Mouse (Mus musculus): Measurements from ENCODE around the gene Snrnp25.

Snrnp25 gene

DNA sequence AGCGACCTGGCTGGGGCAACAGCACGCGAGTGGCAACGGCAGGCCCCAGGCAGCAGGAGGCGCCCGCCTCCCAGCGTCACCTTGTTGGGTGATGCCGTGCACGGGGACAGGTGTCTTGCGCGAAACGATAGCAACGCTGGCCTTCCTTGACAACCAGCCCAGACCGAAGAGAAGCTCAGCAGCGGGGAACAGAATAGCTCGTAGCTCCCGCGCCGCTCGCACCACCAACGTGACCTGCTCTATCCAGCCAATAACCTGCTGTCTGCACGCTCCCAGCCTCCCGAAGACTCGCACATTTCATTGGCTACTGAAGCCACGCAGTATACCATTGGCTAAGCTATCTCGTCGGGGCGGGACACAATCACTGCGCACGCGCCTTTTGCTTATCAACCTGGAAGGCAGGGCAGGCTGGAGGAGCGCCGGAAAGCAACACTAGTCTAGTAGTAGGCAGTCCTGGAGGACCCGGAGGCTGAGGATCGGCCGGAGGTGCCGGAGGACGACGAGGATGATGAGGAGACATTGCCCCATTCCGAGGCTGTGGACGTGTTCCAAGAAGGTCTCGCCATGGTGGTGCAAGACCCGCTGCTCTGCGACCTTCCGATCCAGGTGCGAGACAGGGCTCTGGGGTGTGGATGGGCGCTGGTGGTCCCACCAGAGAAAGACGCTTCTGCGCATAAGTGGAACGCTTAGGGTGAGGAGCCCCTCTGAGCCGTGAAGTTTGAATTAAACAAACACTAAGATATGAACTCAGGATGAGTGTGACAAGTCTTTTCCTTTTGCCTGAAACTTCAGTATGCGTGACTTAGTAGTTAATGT is at the start of gene Snrnp25:
TSS of gene Snrnp25 (plus strand) at position 358 of the 816 bp plus-strand sequence.
- peak; percentile 99 for DNase-seq (ENCODE audit: low read depth, low spot score)

DNA sequence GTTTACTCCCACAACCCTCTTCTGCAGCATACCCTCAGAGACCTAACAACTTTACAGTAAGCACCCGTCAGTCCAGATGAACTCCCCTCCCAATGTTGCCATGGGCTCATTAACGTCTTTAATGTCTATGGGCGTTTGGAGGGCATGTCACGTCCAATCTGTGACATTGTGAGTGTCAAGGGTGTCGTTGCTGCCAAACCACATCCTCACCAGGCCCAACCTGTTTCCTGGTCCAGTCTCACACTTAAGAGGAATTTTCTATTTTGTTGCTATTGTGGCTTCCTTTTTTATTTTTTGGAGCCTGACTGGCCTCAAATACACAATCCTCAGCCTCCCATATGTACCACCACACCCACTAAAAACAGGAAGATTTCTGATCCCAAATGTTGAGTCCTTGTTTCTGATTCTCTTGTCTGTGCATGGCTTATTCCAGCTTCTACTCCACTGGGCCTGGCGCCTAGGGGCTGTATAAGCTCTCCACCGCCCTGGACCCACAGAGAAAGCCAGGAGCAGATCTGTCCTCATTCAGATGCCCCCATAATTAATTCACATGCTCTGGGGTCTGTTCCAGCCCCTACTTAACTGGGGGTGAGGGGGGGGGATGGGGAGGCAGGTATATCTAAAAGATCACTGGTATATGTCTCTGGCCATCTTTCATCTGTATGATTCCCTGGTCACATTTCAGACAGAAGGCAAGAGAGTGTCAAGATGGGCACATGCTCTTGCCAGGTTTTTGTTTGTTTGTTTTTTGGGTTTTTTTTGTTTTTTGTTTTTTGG is 48.2 kb upstream of the Snrnp25 start:
- no peak for DNase-seq (ENCODE audit: low read depth, low spot score)

DNA sequence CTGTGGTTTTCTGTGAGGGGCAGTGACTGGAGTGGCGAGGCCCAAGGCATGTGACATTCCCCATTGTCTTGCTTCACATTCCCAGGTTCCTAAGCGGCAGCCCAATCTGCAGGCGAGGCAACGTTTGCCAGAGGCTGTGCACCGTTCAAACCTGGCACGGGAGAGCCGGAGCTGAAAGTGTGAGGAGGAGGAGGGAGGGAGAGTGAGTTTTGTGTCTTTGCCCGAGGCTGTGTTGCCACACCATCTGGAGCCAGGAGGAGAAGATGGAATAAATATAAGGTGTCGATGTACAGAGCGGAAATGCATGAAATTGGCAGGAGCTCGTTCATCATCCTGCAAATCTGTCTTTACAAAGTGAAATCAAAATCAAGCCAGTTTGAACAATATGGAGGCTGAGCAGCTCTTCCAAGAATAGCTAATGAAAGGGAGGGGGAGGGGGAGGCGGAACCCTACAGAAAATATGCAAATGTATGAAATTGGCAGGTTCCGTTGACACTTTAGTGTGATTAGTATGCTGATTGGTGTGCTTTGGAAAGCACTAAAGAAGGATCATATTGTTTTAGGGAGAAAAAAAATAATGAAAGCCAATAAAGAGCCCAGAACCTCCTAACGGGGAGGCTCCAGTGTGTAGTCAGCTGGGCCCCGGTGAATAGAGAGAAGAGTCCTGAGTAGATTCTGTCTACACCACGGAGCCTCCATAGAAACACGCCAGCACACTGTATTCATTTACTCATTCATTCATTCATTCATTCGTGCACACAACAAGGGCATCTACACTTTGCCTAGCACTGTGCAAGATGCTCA is 47.2 kb upstream of the Snrnp25 start:
- no peak for DNase-seq (ENCODE audit: low read depth, low spot score)

DNA sequence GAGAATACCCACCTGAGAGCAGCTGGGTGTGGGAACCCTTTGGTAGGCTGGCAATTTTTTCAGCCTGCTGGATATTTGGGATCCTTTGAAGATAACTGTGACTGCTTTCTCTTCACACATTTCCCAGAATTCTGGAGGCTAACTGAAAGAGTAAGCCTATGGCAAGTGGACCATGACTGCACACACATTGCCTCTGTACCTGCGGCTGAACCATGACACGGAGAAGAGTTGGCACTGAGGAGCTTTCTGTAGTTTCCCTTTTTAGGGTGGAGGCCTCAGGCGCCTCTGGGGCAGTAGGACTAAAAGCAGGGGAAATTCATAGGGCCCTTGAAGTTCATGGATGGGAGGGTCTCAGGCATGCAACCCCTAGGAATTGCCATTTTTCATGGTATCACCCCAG is 46.0 kb upstream of the Snrnp25 start:
- no peak for DNase-seq (ENCODE audit: low read depth, low spot score)

DNA sequence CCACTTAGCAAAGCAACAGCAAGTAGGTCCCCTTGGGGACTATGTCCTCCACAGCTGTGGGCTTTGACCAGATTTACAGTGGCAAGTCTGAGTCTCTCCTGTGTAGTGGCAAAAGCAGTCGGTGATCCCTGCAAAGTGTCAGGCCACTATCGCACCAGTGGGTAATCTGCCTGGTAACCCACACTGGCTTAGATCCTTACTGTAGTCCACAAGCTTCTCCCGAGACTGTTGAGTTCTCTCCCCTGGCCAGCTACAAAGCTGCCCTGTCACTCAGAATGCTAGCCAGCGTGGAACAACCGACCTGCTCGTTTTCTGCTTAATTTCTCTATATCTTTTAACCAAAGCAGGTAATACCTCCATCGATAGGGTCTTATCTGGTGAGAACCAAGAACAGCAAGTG is 44.9 kb upstream of the Snrnp25 start:
- no peak for DNase-seq (ENCODE audit: low read depth, low spot score)

DNA sequence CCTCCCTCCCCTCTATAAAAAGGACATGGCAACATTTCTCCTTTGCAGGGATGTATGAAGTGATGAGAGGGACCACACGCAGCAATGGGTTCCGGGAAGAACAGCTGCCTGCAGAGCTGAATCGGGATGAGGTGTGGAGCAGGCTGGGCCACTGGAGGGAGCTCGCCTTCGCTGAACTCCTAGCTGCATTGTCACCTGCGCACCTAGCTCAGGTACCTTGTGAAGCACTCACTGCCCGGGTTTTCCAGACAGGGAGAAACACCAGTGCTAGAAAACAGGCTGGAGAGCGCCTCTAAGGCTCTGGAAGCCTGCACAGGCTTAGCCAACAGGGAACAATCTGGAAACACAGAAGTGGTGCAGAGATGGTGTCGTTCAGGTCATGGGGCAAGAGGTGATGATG is 43.7 kb upstream of the Snrnp25 start:
- DNase-seq (ENCODE audit: low read depth, low spot score): no peak

DNA sequence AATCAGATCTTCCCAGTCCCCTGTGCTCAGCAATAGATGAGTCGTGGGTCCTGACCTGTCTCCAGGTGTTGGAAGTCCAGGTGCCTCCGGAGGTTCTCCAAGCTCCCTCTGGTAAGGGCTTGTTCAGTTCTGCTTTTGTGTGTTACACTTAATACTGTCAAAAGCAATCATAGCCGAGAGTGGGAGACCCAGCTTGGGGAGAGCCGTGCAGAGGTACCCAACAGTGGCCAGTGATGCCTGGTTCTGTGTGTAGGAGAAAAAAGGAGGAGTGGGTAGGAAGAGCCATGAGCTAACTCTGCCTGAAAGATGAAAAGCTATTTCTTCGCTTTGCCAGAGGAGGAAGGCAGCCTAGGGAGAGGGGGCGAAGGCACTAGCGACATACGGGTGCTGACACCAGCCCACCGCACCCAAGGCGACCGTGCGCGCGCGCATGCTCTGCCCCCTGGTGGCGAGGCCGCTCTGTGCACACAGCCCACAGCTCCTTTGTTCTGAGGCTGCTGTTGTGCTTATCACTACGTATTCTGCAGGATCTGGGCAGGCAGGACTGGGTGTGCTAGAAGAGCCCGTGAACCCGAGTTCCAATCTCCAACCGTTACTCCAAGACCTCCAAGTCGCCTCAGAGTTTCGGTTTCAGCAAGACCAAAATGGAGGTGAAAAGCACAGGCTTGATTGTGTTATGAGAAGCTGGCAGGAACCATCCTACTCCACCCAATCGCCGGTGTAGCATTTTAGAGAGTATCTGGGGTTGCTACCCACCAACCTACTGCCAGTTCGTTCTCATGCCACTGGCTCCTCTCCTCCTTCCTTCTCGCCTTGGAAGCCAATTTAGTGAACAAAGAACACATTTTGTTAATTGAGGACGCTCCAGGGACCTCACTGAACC is 43.1 kb upstream of the Snrnp25 start:
- DNase-seq (ENCODE audit: low read depth, low spot score): peak; percentile 23

DNA sequence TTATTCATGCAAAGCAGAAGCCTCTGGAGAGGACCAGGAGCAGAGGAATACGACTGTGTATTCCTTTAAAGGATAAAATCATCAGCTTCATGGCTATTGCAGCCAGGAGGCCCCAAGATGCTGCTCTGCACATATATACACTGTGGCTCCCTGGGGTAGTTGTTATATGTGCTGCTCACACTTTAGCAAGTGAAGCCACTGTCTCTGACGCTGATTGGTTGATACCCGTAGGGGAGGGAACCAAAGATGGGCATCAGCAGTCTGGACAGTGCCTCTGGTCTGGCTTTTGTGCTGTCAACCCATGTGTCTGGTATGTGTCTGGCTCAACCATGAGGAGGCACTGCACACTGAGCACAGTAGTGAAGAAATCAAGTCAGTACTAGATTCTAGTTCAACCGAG is 38.5 kb upstream of the Snrnp25 start:
- DNase-seq (ENCODE audit: low read depth, low spot score): no peak

DNA sequence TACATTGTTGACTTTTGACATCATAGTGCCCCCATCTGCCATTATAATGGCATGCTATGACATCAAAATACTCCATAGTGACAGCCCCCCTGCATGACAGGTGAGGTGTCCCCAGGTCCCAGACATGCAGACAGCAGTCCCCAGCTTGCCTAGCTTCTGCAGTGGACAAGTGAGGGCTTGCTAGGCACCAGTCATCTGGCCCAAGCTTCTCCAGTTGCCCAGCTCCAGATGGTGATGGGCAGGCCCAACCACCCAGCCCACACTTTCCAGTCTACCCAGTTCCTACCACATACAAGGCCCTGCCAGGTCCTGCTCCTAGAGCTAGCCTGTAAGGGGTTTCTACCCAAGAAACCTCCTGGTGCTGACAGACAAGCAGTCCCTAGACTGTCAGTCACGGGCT is 26.7 kb upstream of the Snrnp25 start:
- no peak for DNase-seq (ENCODE audit: low read depth, low spot score)

DNA sequence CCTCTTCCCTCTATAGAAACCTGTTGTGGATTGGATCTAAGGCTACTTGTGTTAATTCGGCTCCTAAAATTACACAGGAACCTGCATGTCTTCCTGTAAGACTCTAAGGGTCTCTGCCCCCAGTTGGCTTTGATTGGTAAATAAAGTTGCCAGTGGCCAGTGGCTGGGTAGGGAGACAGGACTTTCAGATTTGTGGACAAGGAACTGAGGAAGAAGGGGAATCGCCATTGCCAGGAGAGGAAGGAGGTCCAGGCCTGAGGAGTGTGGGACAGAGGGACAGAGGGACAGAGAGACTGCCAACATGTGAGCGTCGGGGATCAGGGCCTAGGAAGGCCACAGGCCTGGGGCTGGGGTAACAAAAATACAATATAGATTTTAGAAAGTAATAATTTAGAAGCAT is 24.0 kb upstream of the Snrnp25 start:
- no peak for DNase-seq (ENCODE audit: low read depth, low spot score)

DNA sequence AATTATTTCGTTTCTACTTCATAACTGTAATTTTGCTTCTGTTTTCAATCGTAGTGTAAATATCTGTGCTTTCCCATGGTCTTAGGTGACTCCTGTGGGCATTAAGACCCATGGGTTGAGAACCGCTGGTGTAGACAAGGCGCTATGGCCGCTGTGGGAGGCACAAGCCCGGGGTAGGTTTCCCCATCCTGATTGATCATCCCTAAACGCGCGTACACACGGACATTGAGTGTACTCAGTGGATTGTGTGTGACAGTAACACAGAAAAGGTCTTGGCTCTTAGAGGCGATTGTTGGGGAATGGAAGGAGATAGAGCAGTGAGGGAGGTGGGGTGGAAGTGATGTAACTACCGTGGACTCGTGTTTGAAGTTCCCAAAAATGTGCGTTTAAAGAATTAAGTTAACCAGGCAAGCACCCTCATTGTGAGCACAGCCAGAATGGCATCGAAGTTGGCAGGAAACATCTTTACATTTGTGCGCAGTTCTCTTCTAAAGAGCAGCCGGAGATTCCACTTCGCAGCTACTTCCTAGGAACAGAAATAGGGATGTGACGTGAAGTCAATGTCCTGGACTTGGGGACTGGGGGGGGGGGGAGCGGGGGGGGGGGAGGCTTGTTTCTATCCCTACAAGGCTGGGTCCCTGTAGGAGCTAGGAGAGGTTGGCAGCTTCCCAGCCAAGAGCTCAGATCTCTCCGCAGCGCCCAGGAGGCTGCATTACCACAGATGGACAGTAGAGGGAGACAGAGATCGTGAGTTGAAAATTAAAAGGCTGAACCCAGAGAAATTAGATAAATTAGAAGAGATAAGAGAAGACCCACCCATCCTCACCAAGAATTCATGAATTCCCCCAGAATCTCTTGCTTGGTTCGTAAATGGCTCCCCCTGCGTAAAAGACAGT is 23.0 kb upstream of the Snrnp25 start:
- peak; percentile 83 for DNase-seq (ENCODE audit: low read depth, low spot score)

DNA sequence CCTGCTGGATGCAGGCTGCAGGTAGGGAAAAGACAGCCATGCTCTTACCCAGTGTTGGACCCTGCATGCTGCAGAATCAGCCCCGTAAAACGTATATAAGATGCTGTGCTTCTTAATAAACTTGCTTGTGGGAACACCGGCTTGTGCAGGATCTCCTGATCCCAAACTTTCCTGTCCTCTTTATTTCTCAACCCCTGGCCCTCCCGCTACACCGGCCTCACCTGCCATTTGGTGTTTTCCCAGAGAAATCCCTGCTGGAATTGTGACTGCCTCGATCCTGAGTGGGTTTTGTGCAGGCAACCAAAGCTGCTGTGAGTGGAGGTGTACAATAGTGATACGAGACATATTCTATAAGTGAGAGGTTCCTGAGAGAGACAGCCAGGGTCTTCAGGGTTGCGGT is 20.7 kb upstream of the Snrnp25 start:
- no peak for DNase-seq (ENCODE audit: low read depth, low spot score)

DNA sequence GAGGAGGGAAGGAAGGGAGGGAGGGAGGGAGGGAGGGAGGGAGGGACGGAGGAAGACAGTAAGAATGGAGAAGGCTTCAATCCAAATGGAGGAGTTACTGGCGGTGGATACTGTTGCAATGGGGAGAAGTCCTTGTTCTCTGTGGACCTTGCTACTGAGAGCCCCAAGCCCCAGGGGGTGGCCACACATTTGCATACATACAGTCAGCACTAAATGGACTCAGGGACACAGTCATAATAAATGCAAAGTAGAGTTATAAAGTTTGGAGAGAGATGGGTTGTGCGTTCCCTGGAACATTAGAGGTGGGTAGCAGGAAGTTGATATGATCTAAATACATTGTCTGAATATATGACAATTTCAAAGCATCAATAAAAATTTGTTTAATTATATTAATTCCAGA is 19.2 kb upstream of the Snrnp25 start:
- no peak for DNase-seq (ENCODE audit: low read depth, low spot score)

DNA sequence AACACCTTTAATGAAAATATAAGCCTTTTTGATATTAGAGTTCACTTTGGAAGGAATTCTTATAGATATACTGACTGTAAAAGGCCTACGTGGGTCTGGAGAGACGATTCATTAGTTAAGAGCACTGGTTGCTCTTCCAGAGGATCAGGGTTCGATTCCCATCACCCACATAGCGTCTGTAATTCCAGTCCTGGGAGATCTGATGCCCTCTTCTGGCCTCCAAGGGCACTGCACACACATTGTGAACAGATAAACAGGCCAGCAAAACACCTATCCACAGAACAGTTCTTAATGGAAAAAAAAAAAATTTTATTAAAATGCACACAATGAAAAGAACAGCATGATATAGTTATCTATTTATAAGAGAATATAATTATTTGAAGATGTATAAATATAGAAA is 18.0 kb upstream of the Snrnp25 start:
- DNase-seq (ENCODE audit: low read depth, low spot score): no peak

DNA sequence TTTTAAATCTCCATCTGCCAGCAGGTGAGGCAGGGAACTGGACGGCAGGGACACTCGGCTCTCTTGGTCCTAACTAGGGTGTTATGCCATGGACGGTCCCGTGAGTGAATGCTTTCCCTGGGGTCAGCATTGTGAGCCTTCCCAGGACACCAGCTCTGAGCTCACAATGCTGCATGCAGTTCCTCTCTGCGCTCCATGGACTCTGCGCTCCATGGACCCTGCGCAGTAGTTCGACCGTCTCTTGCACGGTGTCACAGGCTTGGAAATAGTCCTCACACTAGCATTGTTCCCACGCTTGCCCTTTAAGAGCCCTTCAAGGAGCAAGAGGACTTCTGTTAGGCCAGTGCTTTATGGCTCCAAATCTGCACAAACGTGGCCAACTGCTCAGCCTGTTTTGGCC is 16.3 kb upstream of the Snrnp25 start:
- DNase-seq (ENCODE audit: low read depth, low spot score): no peak

DNA sequence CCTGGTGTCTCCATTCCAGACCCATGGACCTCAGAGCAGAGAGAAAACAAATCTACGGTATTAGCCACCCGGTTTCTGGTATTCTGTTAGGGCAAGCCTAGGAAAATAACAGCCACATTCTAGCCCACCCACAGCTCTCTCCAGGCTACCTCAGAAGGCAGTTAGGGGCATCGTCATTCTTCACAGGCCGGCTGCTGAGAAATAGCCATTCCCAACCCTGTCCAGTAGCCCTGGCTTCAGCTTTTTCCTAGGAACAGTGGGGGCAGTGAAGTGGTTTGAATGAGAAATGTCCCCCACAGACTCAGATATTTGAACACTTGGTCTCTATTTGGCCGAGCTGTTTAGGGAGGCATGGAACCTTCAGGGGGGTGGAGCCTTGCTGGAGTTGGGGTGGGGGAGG is 15.8 kb upstream of the Snrnp25 start:
- DNase-seq (ENCODE audit: low read depth, low spot score): no peak

DNA sequence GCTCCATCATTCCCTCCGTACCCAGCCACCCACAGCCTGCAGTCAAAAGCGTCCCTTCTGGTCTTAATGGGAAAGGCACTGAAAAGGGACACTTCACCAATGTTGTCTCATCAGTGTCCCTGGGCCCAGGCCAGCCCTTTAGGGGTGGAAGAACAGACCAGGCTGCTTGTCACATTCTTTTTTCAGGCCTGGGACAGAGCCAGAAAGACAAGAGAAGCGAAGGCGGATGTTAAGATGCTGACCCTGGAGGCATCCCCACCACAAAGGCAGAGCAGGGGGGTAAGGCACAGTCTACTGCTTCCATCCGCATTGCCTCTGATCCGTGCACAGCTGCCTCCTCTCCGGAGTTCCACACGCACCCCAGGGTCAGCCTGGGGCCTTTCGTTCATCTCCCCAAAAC is 15.1 kb upstream of the Snrnp25 start:
- DNase-seq (ENCODE audit: low read depth, low spot score): no peak

DNA sequence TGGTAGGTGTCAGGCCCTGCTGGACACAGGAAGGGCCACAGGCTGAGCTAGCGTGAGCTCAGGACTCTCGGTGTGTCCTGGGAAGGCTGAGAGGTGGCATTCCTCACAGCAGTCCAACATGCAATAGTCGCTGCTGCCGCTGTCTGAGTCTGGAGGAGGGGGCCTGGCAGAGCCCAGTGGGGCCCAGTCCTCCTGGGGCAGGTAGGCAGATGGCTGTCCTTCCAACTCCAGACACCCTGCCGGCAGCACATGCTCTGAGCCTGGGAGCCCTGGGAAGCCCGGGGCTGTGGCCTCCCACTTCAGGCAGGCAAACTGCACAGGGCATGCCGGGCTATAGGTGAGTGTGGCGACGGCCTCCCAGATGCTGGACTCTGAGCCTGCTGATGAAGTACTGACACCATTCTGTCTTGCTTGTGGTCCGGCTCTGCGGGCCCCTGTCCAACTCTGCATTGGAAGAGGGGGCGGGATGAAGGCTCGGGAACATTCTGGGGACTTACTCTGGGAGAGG is 14.6 kb upstream of the Snrnp25 start:
- no peak for DNase-seq (ENCODE audit: low read depth, low spot score)

DNA sequence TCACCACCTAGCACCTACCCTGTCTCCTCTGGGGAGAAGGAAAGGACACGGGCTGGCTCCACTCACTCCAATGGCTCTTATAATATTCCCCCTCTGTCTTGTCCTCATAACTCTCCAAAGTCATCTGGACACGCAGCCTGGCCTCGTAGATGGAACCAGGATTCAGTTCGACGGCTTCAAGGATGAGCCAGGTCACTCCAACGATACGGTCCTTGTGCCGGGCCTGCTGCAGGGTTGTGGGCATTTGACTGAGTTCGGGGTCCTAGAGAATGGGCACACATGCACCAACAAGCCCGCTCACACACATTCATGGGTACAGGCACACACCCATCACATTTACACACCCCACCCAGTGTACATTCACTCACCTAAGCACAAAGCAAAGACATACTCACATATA is 12.1 kb upstream of the Snrnp25 start:
- DNase-seq (ENCODE audit: low read depth, low spot score): no peak

DNA sequence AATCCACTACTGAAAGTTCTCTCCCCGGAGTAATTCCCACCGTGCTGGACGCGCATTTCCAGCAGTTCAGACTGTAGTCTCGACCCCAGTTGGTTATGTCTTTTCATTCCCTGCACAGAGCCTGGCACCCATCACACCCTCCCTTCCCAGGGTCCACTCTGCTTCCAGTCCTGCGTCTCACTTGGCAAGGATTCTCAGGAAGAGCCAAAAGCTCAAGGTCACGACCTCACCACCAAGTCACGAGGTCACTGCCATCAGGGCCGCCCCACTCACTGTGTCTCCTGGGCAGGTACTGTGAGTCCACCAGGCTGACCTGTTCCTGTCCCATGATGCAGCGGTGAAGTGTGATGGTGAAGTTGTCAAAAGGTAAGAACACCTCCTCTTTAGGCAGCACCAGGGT is 11.1 kb upstream of the Snrnp25 start:
- DNase-seq (ENCODE audit: low read depth, low spot score): no peak

Data from 3T3-L1 (cell line).